Mouse (Mus musculus): ENCODE data around the gene Prelid1. TPM values are rescaled to one million over a fixed set of nuclear protein-coding genes. Genes with fewer than 3 reads are reported as not detected.

Prelid1 gene
- polyA plus RNA-seq, 1 experiment from 2014 or later = 213 TPM

GRCm38 (mm10) chr13:55325596-55325995, 5.3 kb downstream of the Prelid1 start:
- H3K27me3 ChIP-seq (ENCODE audit: insufficient read depth, low read length) = no peaks in the 10 kb centered on the region
- no peak for DNase-seq
- no peak for TF ChIP-seq EP300 (IDR thresholded peaks at IDR 0.05; ENCODE audit: low read depth)
- no peak for TF ChIP-seq CTCF (IDR thresholded peaks at IDR 0.05; ENCODE audit: low read depth)
- H3K4me3 ChIP-seq (ENCODE audit: low read depth, low read length) = no peak overlapping the region
- no peak overlapping the region for H3K9ac ChIP-seq (replicated peaks)
- 0 out of 2 replicates have a peak overlapping the region, but pooled peaks have one; percentile 5 for H3K4me2 ChIP-seq (ENCODE audit: low read depth, low read length)
- 79% methylated on average over 11 of the region's 11 CpGs for WGBS (ENCODE audit: insufficient replicate concordance)
- H3K9me3 ChIP-seq (ENCODE audit: low read length) = no peaks in the 10 kb centered on the region
- ATAC-seq = no peak
- peaks cover 37% of the 10 kb centered on the region for H3K36me3 ChIP-seq (replicated peaks; ENCODE audit: insufficient read depth, low read length)
- no peak overlapping the region for H3K27ac ChIP-seq (ENCODE audit: low read depth)
- H3K4me1 ChIP-seq (ENCODE audit: insufficient read depth) = peaks cover 50% of the 10 kb centered on the region

- H3K4me3 ChIP-seq (ENCODE audit: low read depth, low read length) = peak overlapping the region; percentile 77; the same call in 1 of the 2 replicates
- DNase-seq = no peak
- no peaks in the 10 kb centered on the region for H3K9me3 ChIP-seq (ENCODE audit: low read length)
- H3K9ac ChIP-seq (replicated peaks) = no peak overlapping the region
- peaks cover 37% of the 10 kb centered on the region for H3K36me3 ChIP-seq (replicated peaks; ENCODE audit: insufficient read depth, low read length)
- H3K4me2 ChIP-seq (ENCODE audit: low read depth, low read length) = peak overlapping the region; percentile 94
- no peak for TF ChIP-seq EP300 (IDR thresholded peaks at IDR 0.05; ENCODE audit: low read depth)
- TF ChIP-seq CTCF (IDR thresholded peaks at IDR 0.05; ENCODE audit: low read depth) = no peak
- WGBS (ENCODE audit: insufficient replicate concordance) = 62% methylated on average over 4 of the region's 4 CpGs
- no peak overlapping the region for H3K27ac ChIP-seq (ENCODE audit: low read depth)
- H3K4me1 ChIP-seq (ENCODE audit: insufficient read depth) = peaks cover 44% of the 10 kb centered on the region
- ATAC-seq = no peak
- no peaks in the 10 kb centered on the region for H3K27me3 ChIP-seq (ENCODE audit: insufficient read depth, low read length)
Measured at GRCm38 (mm10) chr13:55327169-55327568, 6.9 kb downstream of the Prelid1 start.

GRCm38 (mm10) chr13:55327633-55328032, 7.3 kb downstream of the Prelid1 start:
- Histone ChIP-seq H3K36me3 (replicated peaks; ENCODE audit: insufficient read depth, low read length) (peaks cover 37% of the 10 kb centered on the region), H3K9me3 (ENCODE audit: low read length) (no peaks in the 10 kb centered on the region), H3K9ac (replicated peaks) (peak overlapping the region; percentile 87), H3K27ac (ENCODE audit: low read depth) (no peak overlapping the region), H3K4me2 (ENCODE audit: low read depth, low read length) (peak overlapping the region; percentile 94), H3K4me1 (ENCODE audit: insufficient read depth) (peaks cover 44% of the 10 kb centered on the region), H3K27me3 (ENCODE audit: insufficient read depth, low read length) (no peaks in the 10 kb centered on the region), H3K4me3 (ENCODE audit: low read depth, low read length) (peak overlapping the region; percentile 77)
- peak; percentile 92 for DNase-seq
- peak; percentile 28 for ATAC-seq
- 36% methylated on average over 7 of the region's 8 CpGs for WGBS (ENCODE audit: insufficient replicate concordance)
- TF ChIP-seq CTCF (IDR thresholded peaks at IDR 0.05; ENCODE audit: low read depth) (peak; percentile 99), EP300 (IDR thresholded peaks at IDR 0.05; ENCODE audit: low read depth) (no peak)

GRCm38 (mm10) chr13:55328171-55328570, 7.9 kb downstream of the Prelid1 start:
- no peak for ATAC-seq
- Histone ChIP-seq H3K4me1 (ENCODE audit: insufficient read depth) (peaks cover 38% of the 10 kb centered on the region), H3K9me3 (ENCODE audit: low read length) (no peaks in the 10 kb centered on the region), H3K36me3 (replicated peaks; ENCODE audit: insufficient read depth, low read length) (peaks cover 35% of the 10 kb centered on the region), H3K9ac (replicated peaks) (peak overlapping the region; percentile 87), H3K4me3 (ENCODE audit: low read depth, low read length) (peak overlapping the region; percentile 77), H3K4me2 (ENCODE audit: low read depth, low read length) (peak overlapping the region; percentile 94), H3K27ac (ENCODE audit: low read depth) (no peak overlapping the region), H3K27me3 (ENCODE audit: insufficient read depth, low read length) (no peaks in the 10 kb centered on the region)
- no peak for TF ChIP-seq EP300 (IDR thresholded peaks at IDR 0.05; ENCODE audit: low read depth)
- TF ChIP-seq CTCF (IDR thresholded peaks at IDR 0.05; ENCODE audit: low read depth) = no peak
- DNase-seq = peak; percentile 21
- 74% methylated on average over 6 of the region's 6 CpGs for WGBS (ENCODE audit: insufficient replicate concordance)

- WGBS (ENCODE audit: insufficient replicate concordance) = 80% methylated on average over 4 of the region's 4 CpGs
- ATAC-seq (no peak), DNase-seq (peak; percentile 18)
- H3K27me3 ChIP-seq (ENCODE audit: insufficient read depth, low read length) = no peaks in the 10 kb centered on the region
- H3K27ac ChIP-seq (ENCODE audit: low read depth) = no peak overlapping the region
- peak overlapping the region; percentile 87 for H3K9ac ChIP-seq (replicated peaks)
- peaks cover 34% of the 10 kb centered on the region for H3K4me1 ChIP-seq (ENCODE audit: insufficient read depth)
- TF ChIP-seq CTCF (IDR thresholded peaks at IDR 0.05; ENCODE audit: low read depth) (no peak), EP300 (IDR thresholded peaks at IDR 0.05; ENCODE audit: low read depth) (no peak)
- no peaks in the 10 kb centered on the region for H3K9me3 ChIP-seq (ENCODE audit: low read length)
- H3K4me3 ChIP-seq (ENCODE audit: low read depth, low read length) = peak overlapping the region; percentile 77
- peak overlapping the region; percentile 94 for H3K4me2 ChIP-seq (ENCODE audit: low read depth, low read length)
- peaks cover 30% of the 10 kb centered on the region for H3K36me3 ChIP-seq (replicated peaks; ENCODE audit: insufficient read depth, low read length)
Measured at GRCm38 (mm10) chr13:55328641-55329040, 8.3 kb downstream of the Prelid1 start.

GRCm38 (mm10) chr13:55329109-55329682, 8.9 kb downstream of the Prelid1 start:
- no peaks in the 10 kb centered on the region for H3K27me3 ChIP-seq (ENCODE audit: insufficient read depth, low read length)
- DNase-seq = no peak
- ATAC-seq = peak; percentile 24
- H3K27ac ChIP-seq (ENCODE audit: low read depth) = peak overlapping the region; percentile 87
- no peak for TF ChIP-seq EP300 (IDR thresholded peaks at IDR 0.05; ENCODE audit: low read depth)
- TF ChIP-seq CTCF (IDR thresholded peaks at IDR 0.05; ENCODE audit: low read depth) = no peak
- H3K9ac ChIP-seq (replicated peaks) = peak overlapping the region; percentile 87
- under 1% methylated on average over 24 of the region's 29 CpGs for WGBS (ENCODE audit: insufficient replicate concordance)
- H3K9me3 ChIP-seq (ENCODE audit: low read length) = no peaks in the 10 kb centered on the region
- H3K4me3 ChIP-seq (ENCODE audit: low read depth, low read length) = peak overlapping the region; percentile 77
- peak overlapping the region; percentile 94 for H3K4me2 ChIP-seq (ENCODE audit: low read depth, low read length)
- peaks cover 25% of the 10 kb centered on the region for H3K36me3 ChIP-seq (replicated peaks; ENCODE audit: insufficient read depth, low read length)
- peaks cover 31% of the 10 kb centered on the region for H3K4me1 ChIP-seq (ENCODE audit: insufficient read depth)
